Mouse (Mus musculus) ES-E14 (cell line): ENCODE measurements around the gene Efna3. TPM values are rescaled to one million over a fixed set of nuclear protein-coding genes. Genes with fewer than 3 reads are reported as not detected.

Source experiments
- DNase-seq: peaks from one replicate; pipeline ENCODE4 v3.0.0-alpha.2; 2013; ENCODE audit warnings: low read depth, low spot score
- H3K27ac ChIP-seq: 2 replicates; pipeline ENCODE4 v1.5.1; 2012; ENCODE audit warnings: low read depth, mild to moderate bottlenecking, low read length, moderate library complexity, mixed read lengths; ENCODE audit not compliant: poor library complexity, insufficient read depth, severe bottlenecking
- H3K36me3 ChIP-seq: 2 replicates; pipeline ENCODE4 v1.6.1; 2012; ENCODE audit warnings: mild to moderate bottlenecking, low read length, moderate library complexity, mixed read lengths; ENCODE audit not compliant: control insufficient read depth, poor library complexity, insufficient read depth, severe bottlenecking
- H3K4me1 ChIP-seq, 2 experiments: fragments of 150-350 bp in 1 of 2; sonication (generic) in 1 of 2; 2 replicates each; pipeline ENCODE4 v1.6.1; 2012; ENCODE audit warnings: low read length in 2 of 2, mild to moderate bottlenecking in 1 of 2, mixed read lengths in 1 of 2; ENCODE audit not compliant: control insufficient read depth in 2 of 2, insufficient read depth in 2 of 2, poor library complexity in 1 of 2
- H3K4me3 ChIP-seq, 2 experiments: fragments of 150-350 bp in 1 of 2; sonication (generic) in 1 of 2; 2 replicates each; pipeline ENCODE4 v1.5.1; 2012; ENCODE audit warnings: low read length in 2 of 2, low read depth in 1 of 2, mild to moderate bottlenecking in 1 of 2, mixed read lengths in 1 of 2; ENCODE audit not compliant: insufficient read depth in 1 of 2, poor library complexity in 1 of 2, severe bottlenecking in 1 of 2
- H3K9ac ChIP-seq: 2 replicates; pipeline ENCODE4 v1.6.1; 2012; ENCODE audit warnings: low read depth, mild to moderate bottlenecking, low read length, mixed read lengths; ENCODE audit not compliant: poor library complexity, insufficient read depth, severe bottlenecking
- H3K9me3 ChIP-seq: fragments of 150-350 bp; sonication (generic); 2 replicates; pipeline ENCODE4 v1.6.1; 2012; ENCODE audit warnings: low read depth, mild to moderate bottlenecking, low read length; ENCODE audit not compliant: control insufficient read depth, insufficient read depth
- CHD2 ChIP-seq: IDR thresholded peaks from 2 replicates; pipeline ENCODE4 v1.6.1; 2014; ENCODE audit warnings: mild to moderate bottlenecking, low read depth, low read length, inconsistent platforms
- HCFC1 ChIP-seq: IDR thresholded peaks from 2 replicates; pipeline ENCODE4 v1.6.1; 2012; ENCODE audit warnings: low read length, inconsistent platforms, borderline replicate concordance; ENCODE audit not compliant: insufficient read depth
- MAFK ChIP-seq: IDR thresholded peaks from 2 replicates; pipeline ENCODE4 v1.6.1; 2014; ENCODE audit warnings: mild to moderate bottlenecking, low read depth, low read length, inconsistent platforms; ENCODE audit not compliant: insufficient read depth
- ZC3H11A ChIP-seq: IDR thresholded peaks from 2 replicates; pipeline ENCODE4 v1.6.1; 2012; ENCODE audit warnings: low read depth, mild to moderate bottlenecking, inconsistent platforms, low read length, borderline replicate concordance
- ZNF384 ChIP-seq: IDR thresholded peaks from 2 replicates; pipeline ENCODE4 v1.6.1; 2012; ENCODE audit warnings: low read depth, low read length, inconsistent platforms
- in situ Hi-C, 2 experiments: fragments of 600-800 bp; cut with MboI; formaldehyde crosslinking; loops; one replicate each; pipeline ENCODE4 v1.15.1; 2025; ENCODE audit warnings: low sequenced_read_pairs in 2 of 2, inconsistent platforms in 1 of 2; ENCODE audit not compliant: unreplicated experiment in 2 of 2
- total RNA-seq: library from RNA; depleted of rRNA; stranded (reverse); fragments of 300-350 nt; gene quantifications from 2 replicates; pipeline ENCODE4 v1.2.3, GENCODE M21; 2012

Gene Efna3
- total RNA-seq, 1 experiment: 7.5 TPM

GRCm38 (mm10) chr3:89296761-89297396 lies 25.9 kb downstream of the Efna3 start:
- Histone ChIP-seq H3K27ac (no peak overlapping the region), H3K9ac (no peak overlapping the region), H3K36me3 (no peaks in the 10 kb centered on the region), H3K4me3 (no peak overlapping the region), H3K9me3 (no peaks in the 10 kb centered on the region), H3K4me1 (no peaks in the 10 kb centered on the region)
- no peak for DNase-seq
- in situ Hi-C loops: no loop called here
- TF ChIP-seq MAFK: no peak
- no peak for TF ChIP-seq CHD2
- TF ChIP-seq ZNF384: no peak
- TF ChIP-seq HCFC1: no peak
- no peak for TF ChIP-seq ZC3H11A

- H3K9me3 ChIP-seq: no peaks in the 10 kb centered on the region
- in situ Hi-C loops: no loop called here
- H3K27ac ChIP-seq: no peak overlapping the region
- no peak for DNase-seq
- H3K4me3 ChIP-seq: no peak overlapping the region
- TF ChIP-seq HCFC1 (no peak), ZNF384 (no peak), CHD2 (no peak), ZC3H11A (no peak)
- no peaks in the 10 kb centered on the region for H3K4me1 ChIP-seq
- no peaks in the 10 kb centered on the region for H3K36me3 ChIP-seq
- no peak overlapping the region for H3K9ac ChIP-seq
Measured at GRCm38 (mm10) chr3:89295685-89296230, 27.0 kb downstream of the Efna3 start.

GRCm38 (mm10) chr3:89294195-89294594 lies 28.6 kb downstream of the Efna3 start:
- Histone ChIP-seq H3K36me3 (no peaks in the 10 kb centered on the region), H3K9me3 (no peaks in the 10 kb centered on the region), H3K9ac (no peak overlapping the region), H3K27ac (no peak overlapping the region), H3K4me1 (no peaks in the 10 kb centered on the region), H3K4me3 (no peak overlapping the region)
- TF ChIP-seq HCFC1 (no peak), MAFK (no peak), ZC3H11A (no peak), CHD2 (no peak), ZNF384 (no peak)
- no peak for DNase-seq
- in situ Hi-C loops: no loop called here

- in situ Hi-C loops: no loop called here
- Histone ChIP-seq H3K4me3 (no peak overlapping the region), H3K4me1 (no peaks in the 10 kb centered on the region), H3K9ac (no peak overlapping the region), H3K9me3 (no peaks in the 10 kb centered on the region), H3K36me3 (no peaks in the 10 kb centered on the region), H3K27ac (no peak overlapping the region)
- TF ChIP-seq ZNF384 (no peak), MAFK (no peak)
- no peak for DNase-seq
Measured at GRCm38 (mm10) chr3:89293247-89293918, 29.4 kb downstream of the Efna3 start.

- no peaks in the 10 kb centered on the region for H3K9me3 ChIP-seq
- no peak overlapping the region for H3K9ac ChIP-seq
- no peak for DNase-seq
- H3K27ac ChIP-seq: no peak overlapping the region
- no peak overlapping the region for H3K4me3 ChIP-seq
- no peak for TF ChIP-seq HCFC1
- TF ChIP-seq ZC3H11A: no peak
- TF ChIP-seq CHD2: no peak
- TF ChIP-seq ZNF384: no peak
- H3K36me3 ChIP-seq: no peaks in the 10 kb centered on the region
- H3K4me1 ChIP-seq: peaks cover 0 to 3% of the 10 kb centered on the region in 2 experiments; a peak in 1 of 4 replicates
- in situ Hi-C loops: no loop called here
Measured at GRCm38 (mm10) chr3:89292303-89292702, 30.5 kb downstream of the Efna3 start.
